Mouse (Mus musculus) midbrain, embryonic 13.5 days (tissue): Measurements from ENCODE around the gene Rbpms2. TPM values are rescaled to one million over a fixed set of nuclear protein-coding genes. Genes with fewer than 3 reads are reported as not detected.
"Not testable (repeated sequence)": the region's sequence is repeated elsewhere in the genome, so short reads cannot be mapped to it uniquely, and the experiment has no call there.

Experiments
- ATAC-seq: fragments of 200-750 bp; cut with Nextera tagmentation; 2 replicates; pipeline ENCODE4 v1.8.0; 2017; ENCODE audit warnings: mild to moderate bottlenecking, moderate TSS enrichment, moderate library complexity
- H3K27ac ChIP-seq: fragments of 300-500 bp; sonication (generic); 2 replicates; pipeline ENCODE4 v1.5.1; 2015; ENCODE audit warnings: inconsistent platforms, mild to moderate bottlenecking, moderate library complexity
- H3K27me3 ChIP-seq: fragments of 300-500 bp; sonication (generic); 2 replicates; pipeline ENCODE4 v1.6.1; 2015; ENCODE audit warnings: mild to moderate bottlenecking, inconsistent platforms
- H3K36me3 ChIP-seq: fragments of 300-500 bp; sonication (generic); 2 replicates; pipeline ENCODE4 v1.6.1; 2015; ENCODE audit warnings: mild to moderate bottlenecking, inconsistent platforms
- H3K4me1 ChIP-seq: fragments of 300-500 bp; sonication (generic); replicated peaks from 2 replicates; pipeline ENCODE4 v1.6.1; 2015; ENCODE audit warnings: inconsistent platforms
- H3K4me2 ChIP-seq: fragments of 300-500 bp; sonication (generic); replicated peaks from 2 replicates; pipeline ENCODE4 v1.6.1; 2015; ENCODE audit warnings: moderate library complexity, mild to moderate bottlenecking, inconsistent platforms
- H3K4me3 ChIP-seq: fragments of 300-500 bp; sonication (generic); replicated peaks from 2 replicates; pipeline ENCODE4 v1.5.1; 2015; ENCODE audit warnings: mild to moderate bottlenecking, inconsistent platforms
- H3K9ac ChIP-seq: fragments of 300-500 bp; sonication (generic); replicated peaks from 2 replicates; pipeline ENCODE4 v1.6.1; 2015; ENCODE audit warnings: mild to moderate bottlenecking, inconsistent platforms
- H3K9me3 ChIP-seq: fragments of 300-500 bp; sonication (generic); 2 replicates; pipeline ENCODE4 v1.6.1; 2016; ENCODE audit warnings: mild to moderate bottlenecking, inconsistent platforms
- WGBS: fragments of 180-500 bp; shearing (Covaris S2); methylation state at CpG from one replicate; pipeline ENCODE4 v1.1.7; 2015; 5-methylcytosine and 5-hydroxymethylcytosine counted together
- polyA plus RNA-seq: library from polyadenylated mRNA; unstranded; fragments of >200 nt; fragmentation: Nextera tagmentation; extraction: Ambion mirVana; gene quantifications from 2 replicates; pipeline ENCODE4 v1.2.1, GENCODE M21; 2015

Rbpms2 gene
- polyA plus RNA-seq, 1 experiment from 2014 or later, result 4.5 TPM

DNA sequence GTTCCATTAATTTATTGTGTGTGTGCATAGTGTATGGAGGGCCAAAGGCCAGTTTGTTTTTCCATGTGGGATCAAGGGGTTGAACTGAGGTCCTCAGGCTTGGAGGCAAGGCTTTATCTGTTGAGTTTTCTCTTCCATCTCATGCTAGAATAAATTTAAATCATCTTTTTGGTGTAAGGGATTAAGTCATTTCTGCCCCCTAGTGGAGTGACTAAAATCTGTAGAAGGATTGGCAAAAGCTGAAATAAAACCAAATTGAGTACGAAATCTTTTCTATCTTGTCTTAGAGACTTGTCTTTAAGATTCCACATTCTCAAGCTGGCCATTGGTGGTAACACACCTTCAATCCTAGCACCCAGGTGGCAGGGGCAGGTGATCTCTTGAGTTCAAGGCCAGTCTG, 53.5 kb downstream of the Rbpms2 start:
- peaks cover 65% of the 10 kb centered on the region for H3K4me1 ChIP-seq
- 80% methylated on average over 1 of the region's 1 CpGs for WGBS
- no peak for ATAC-seq

DNA sequence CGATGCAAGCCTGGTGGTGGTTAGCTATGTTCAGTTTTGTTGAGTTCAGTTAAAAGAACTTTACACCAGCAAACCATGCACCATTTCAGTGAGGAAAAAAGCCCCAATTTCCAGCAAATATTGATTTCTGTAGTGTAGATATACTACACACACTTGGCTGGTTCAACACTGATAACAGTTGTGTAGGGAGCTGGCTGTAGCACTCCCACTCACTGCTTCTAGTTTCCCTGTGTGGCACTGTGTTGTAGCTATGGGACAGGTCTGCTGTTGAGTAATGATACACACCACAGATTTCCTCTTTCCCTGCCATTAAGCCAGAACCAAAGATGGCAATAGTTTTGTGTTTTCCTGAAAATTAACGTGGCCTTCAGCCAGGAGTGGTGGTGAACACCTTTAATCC, 55.3 kb downstream of the Rbpms2 start:
- Histone ChIP-seq H3K9ac (no peak overlapping the region), H3K4me3 (no peak overlapping the region), H3K4me2 (no peak overlapping the region), H3K9me3 (no peaks in the 10 kb centered on the region), H3K27me3 (no peaks in the 10 kb centered on the region), H3K4me1 (peaks cover 48% of the 10 kb centered on the region), H3K36me3 (peaks cover 37% of the 10 kb centered on the region), H3K27ac (no peak overlapping the region)
- 0 out of 2 replicates have a peak, but pooled peaks have one; percentile 24 for ATAC-seq
- 85% methylated on average over 2 of the region's 2 CpGs for whole genome bisulfite sequencing

More for the DNA sequence above, 53.5 kb downstream of the Rbpms2 start:
- Histone ChIP-seq H3K27me3 (no peaks in the 10 kb centered on the region), H3K27ac (no peak overlapping the region), H3K36me3 (peaks cover 27% of the 10 kb centered on the region), H3K4me3 (no peak overlapping the region), H3K4me2 (no peak overlapping the region), H3K9ac (no peak overlapping the region), H3K9me3 (no peaks in the 10 kb centered on the region)

DNA sequence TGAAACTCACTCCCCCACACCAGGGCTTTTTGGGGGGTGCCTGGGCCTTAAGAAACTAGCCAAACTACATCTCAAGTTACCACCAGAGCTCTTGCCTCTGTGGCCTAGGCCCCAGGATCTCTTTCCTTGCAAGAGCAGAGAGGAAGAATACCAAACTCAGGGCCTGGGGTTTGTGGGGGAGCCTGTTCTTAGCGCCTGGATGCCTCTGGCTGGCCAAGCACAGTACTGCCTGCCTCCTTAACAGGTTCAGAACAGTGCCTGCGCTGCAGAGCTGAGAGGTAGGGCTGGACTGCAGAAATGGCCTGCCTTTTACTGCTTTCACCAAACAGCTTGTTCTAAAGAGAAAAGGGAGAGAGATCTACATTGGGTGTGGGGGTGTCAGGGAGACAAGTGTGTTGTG, 60.4 kb downstream of the Rbpms2 start:
- H3K36me3 ChIP-seq, result peaks cover 74% of the 10 kb centered on the region
- WGBS, result 49% methylated on average over 2 of the region's 2 CpGs
- H3K4me2 ChIP-seq, H3K27ac ChIP-seq, H3K9ac ChIP-seq, H3K4me3 ChIP-seq, ATAC-seq, H3K27me3 ChIP-seq, H3K9me3 ChIP-seq: not testable (repeated sequence)
- peaks cover 31% of the 10 kb centered on the region for H3K4me1 ChIP-seq

DNA sequence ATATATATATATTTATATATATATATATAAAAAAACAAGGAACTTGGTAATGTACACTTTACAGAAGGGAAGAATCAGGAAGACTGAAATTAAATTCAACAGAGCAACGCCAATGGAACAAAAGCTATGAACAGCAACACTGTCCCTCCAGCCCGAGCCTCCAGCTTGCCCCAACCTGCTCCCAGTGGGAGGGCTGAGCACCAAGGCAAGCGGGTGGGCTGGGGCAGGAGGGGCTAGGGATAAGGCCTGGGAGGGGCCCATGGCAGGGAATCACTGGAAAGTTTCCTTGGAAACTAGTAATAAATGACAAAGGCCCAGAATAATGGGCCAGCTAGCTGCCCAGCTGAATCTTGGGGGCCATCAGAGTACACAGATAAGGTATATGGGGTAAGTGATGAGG, 63.0 kb downstream of the Rbpms2 start:
- H3K4me1 ChIP-seq, result peaks cover 34% of the 10 kb centered on the region
- peak overlapping the region; percentile 68; the same call in 1 of the 2 replicates for H3K27ac ChIP-seq
- 1% methylated on average over 3 of the region's 3 CpGs for WGBS
- H3K9ac ChIP-seq, result no peak overlapping the region
- peak; percentile 28; the same call in 1 of the 2 replicates for ATAC-seq
- H3K36me3 ChIP-seq, result peaks cover 78% of the 10 kb centered on the region
- H3K27me3 ChIP-seq, result no peaks in the 10 kb centered on the region
- H3K4me2 ChIP-seq, result no peak overlapping the region
- H3K4me3 ChIP-seq, result no peak overlapping the region
- no peaks in the 10 kb centered on the region for H3K9me3 ChIP-seq

DNA sequence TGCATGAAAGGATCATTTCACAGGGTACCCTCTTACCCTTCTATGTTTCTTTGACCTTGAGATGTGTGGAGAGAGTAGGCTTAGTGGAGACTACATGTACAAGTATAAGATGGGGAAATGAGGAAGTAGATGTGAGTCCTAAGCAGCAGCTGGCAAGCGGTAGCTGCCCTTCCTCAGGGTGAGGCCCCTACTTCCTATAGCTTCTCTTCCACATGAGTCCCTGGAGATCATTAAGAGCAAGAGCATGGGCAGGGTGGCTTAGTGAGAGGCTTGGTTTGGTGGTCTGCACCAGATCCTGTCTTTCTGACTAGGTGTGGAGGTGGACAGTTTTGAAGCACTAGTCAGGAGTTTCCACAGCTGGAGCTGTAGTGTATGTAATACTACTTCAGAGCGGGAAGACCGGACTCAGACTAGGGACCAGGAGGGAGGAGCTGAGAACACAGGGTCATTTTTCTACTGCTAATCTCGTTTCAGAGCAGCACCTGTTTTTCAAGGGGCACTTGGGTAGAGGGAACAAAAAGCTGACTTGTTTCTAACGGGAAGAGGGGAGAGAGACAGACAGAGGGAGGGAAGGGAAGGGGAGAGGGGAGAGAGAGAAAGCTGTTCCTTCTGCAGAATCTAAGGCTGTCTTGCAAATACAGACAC, 63.6 kb downstream of the Rbpms2 start:
- 31% methylated on average over 5 of the region's 5 CpGs for WGBS
- Histone ChIP-seq H3K27me3 (no peaks in the 10 kb centered on the region), H3K4me3 (no peak overlapping the region), H3K9ac (no peak overlapping the region), H3K9me3 (no peaks in the 10 kb centered on the region), H3K36me3 (peaks cover 72% of the 10 kb centered on the region), H3K27ac (peak overlapping the region; percentile 68), H3K4me2 (no peak overlapping the region), H3K4me1 (peaks cover 34% of the 10 kb centered on the region)
- peak; percentile 38 for ATAC-seq

DNA sequence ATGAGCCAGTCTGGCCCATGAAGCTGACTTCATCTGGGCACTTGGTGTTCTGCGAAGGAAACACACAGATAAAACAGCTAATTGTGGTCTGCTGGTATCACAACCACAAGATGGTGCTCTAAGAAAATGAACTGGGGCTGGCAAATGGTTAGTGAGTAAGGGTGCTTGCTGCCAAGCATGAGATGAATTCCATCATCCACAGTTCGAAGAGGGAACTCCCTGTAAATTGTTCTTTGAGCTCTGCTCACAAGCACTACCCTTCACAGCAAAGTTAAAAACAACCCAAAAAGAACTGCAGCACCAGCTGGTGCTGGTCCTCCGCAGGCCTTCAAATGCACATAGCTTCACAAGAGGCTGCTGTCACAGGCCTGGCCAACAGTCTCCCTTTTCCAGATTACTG, 66.2 kb downstream of the Rbpms2 start:
- no peak overlapping the region for H3K4me2 ChIP-seq
- no peak for ATAC-seq
- peaks cover 34% of the 10 kb centered on the region for H3K4me1 ChIP-seq
- WGBS, result 80% methylated on average over 3 of the region's 3 CpGs
- H3K9ac ChIP-seq, result no peak overlapping the region
- no peaks in the 10 kb centered on the region for H3K9me3 ChIP-seq
- H3K27me3 ChIP-seq, result no peaks in the 10 kb centered on the region
- H3K4me3 ChIP-seq, result no peak overlapping the region
- H3K36me3 ChIP-seq, result peaks cover 74% of the 10 kb centered on the region
- H3K27ac ChIP-seq, result peak overlapping the region; percentile 51; the same call in 1 of the 2 replicates

DNA sequence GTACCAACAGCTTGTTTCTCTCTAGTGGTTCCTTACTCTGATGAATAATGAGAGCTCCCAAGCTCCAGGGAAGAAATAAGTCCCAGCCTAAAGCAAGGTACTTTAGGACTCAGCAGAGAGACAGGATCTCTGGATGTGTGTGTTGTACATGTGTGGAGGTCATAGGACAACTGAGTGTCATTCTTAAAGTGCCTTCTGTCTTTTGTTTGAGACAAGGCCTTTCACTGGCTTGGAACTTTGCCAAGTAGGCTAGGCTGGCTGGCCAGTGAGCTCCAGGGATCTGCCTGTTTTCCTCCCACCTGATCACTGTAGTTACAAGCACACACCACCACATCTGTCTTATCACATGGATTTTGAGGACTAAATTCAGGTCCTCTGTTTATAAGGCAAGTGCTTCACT, 66.9 kb downstream of the Rbpms2 start:
- no peak for ATAC-seq
- Histone ChIP-seq H3K27me3 (no peaks in the 10 kb centered on the region), H3K9me3 (no peaks in the 10 kb centered on the region), H3K4me2 (no peak overlapping the region), H3K4me3 (no peak overlapping the region), H3K27ac (peak overlapping the region; percentile 51; the same call in 1 of the 2 replicates), H3K4me1 (peaks cover 34% of the 10 kb centered on the region), H3K36me3 (peaks cover 76% of the 10 kb centered on the region), H3K9ac (no peak overlapping the region)

DNA sequence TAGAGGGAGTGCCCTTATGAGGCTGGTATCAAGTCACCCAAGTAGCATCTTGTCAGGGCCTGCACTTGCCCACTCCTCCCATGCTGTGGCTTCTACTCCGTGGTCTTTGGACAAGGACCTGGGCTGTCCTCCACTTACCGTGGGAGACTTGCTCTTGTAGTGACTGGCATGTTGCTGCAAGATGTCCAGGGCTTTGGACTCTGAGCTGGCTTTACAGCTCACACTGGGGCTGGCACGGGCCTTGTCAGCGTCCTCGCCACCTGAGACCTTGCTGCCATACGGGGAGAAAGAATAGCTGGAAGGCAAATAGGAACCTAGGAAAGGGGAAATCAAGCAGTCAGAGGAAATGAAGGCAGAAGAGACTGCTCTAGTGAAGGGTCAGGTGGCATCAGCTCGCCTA, 67.9 kb downstream of the Rbpms2 start:
- H3K36me3 ChIP-seq, result peaks cover 78% of the 10 kb centered on the region
- H3K9me3 ChIP-seq, result no peaks in the 10 kb centered on the region
- 83% methylated on average over 7 of the region's 7 CpGs for WGBS
- no peaks in the 10 kb centered on the region for H3K27me3 ChIP-seq
- H3K4me1 ChIP-seq, result peaks cover 27% of the 10 kb centered on the region
- ATAC-seq, result no peak
- no peak overlapping the region for H3K9ac ChIP-seq
- no peak overlapping the region for H3K4me3 ChIP-seq
- H3K27ac ChIP-seq, result no peak overlapping the region
- no peak overlapping the region for H3K4me2 ChIP-seq

DNA sequence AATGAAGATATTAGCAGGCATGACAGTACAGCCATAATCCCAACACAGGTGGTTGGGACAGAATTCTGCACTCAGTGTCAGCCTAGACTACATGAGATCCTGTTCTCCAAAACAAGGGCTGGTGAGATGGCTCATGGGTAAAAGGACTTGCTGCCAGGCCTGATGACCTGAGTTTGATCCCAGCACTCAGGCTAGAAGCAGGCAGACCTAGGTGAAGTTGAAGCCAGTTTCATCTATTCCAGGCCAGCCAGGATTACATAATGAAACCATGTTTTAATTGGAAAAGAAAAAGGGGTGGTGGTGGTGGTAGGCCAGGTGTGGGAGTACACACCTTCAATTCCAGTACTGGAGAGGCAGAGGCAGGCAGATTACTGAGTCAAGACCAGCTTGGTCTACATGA, 68.5 kb downstream of the Rbpms2 start:
- Histone ChIP-seq H3K27ac (no peak overlapping the region), H3K9me3 (no peaks in the 10 kb centered on the region), H3K9ac (no peak overlapping the region), H3K36me3 (peaks cover 78% of the 10 kb centered on the region), H3K4me3 (no peak overlapping the region), H3K4me2 (no peak overlapping the region), H3K4me1 (peaks cover 20% of the 10 kb centered on the region), H3K27me3 (no peaks in the 10 kb centered on the region)
- no peak for ATAC-seq

DNA sequence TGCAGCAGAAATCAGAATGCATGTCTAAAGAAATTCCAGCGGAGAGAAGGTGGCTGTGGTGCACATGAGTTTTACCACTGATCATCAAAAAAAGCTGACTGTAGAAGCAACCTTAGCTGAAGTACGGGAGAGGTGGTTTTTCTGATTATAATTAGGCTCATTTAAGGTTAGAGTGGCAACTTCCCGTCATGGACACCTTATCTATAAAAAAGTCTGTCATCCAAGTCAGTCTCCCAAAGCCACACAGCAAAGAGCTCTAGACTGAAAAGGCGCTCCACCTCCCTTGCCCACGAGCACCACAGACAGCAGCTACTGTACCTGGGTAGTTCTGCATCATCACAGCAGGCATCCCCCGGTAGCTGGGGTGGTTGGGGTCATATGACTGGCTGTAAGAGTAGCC, 71.1 kb downstream of the Rbpms2 start:
- H3K27me3 ChIP-seq, result no peaks in the 10 kb centered on the region
- H3K4me2 ChIP-seq, result no peak overlapping the region
- H3K4me3 ChIP-seq, result no peak overlapping the region
- no peak overlapping the region for H3K27ac ChIP-seq
- H3K9ac ChIP-seq, result no peak overlapping the region
- H3K9me3 ChIP-seq, result no peaks in the 10 kb centered on the region
- WGBS, result 92% methylated on average over 6 of the region's 6 CpGs
- H3K4me1 ChIP-seq, result peaks cover 4% of the 10 kb centered on the region; the same call in 1 of the 2 replicates
- peaks cover 77% of the 10 kb centered on the region for H3K36me3 ChIP-seq
- no peak for ATAC-seq

DNA sequence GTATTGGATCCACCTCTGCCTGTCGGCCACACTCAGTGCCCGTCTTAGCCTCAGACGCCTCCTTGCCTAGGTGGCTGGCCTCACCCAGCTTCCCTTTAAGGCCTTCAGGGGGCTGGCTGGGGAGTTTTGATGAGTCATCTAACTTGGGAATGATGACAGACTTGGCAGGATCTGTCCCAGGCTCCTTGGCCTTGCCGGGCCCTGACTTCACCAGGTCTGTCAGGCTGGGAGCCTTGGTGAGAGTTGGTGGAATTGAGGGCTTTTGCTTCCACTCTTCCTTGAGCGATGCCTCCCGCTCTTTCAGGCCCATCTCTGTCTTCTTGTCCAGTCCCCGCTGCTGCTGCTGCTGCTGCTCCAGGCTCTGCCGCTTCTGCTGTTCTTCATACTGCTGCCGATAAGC, 72.8 kb downstream of the Rbpms2 start:
- 96% methylated on average over 9 of the region's 9 CpGs for WGBS
- ATAC-seq, result no peak

DNA sequence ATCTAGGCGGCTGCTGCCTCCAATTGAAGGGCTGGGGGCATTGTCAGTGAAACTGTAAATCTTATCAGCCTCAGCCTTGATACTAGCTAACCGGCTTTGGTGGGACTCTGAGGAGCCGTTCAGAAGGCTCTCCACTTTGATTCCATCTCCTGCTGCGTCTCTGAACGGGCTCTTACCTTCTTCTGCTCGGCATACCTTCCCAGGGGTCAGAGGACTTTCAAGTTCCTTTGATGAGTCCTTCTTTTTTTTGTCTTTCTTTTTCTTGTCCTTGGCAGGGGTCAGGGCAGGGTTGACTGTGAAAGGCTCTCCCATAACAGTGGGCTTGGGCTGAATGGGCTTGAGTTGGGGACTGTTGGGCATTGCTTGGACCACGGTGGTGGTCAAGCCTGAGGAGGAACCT, 73.8 kb downstream of the Rbpms2 start:
- Histone ChIP-seq H3K36me3 (peaks cover 60% of the 10 kb centered on the region), H3K4me1 (no peaks in the 10 kb centered on the region), H3K4me2 (no peak overlapping the region), H3K27ac (no peak overlapping the region), H3K9me3 (no peaks in the 10 kb centered on the region), H3K4me3 (no peak overlapping the region), H3K9ac (no peak overlapping the region), H3K27me3 (no peaks in the 10 kb centered on the region)
- ATAC-seq, result no peak
- WGBS, result 88% methylated on average over 7 of the region's 7 CpGs

More for the DNA sequence above, 72.8 kb downstream of the Rbpms2 start:
- H3K9me3 ChIP-seq, result no peaks in the 10 kb centered on the region
- H3K4me1 ChIP-seq, result no peaks in the 10 kb centered on the region
- H3K27me3 ChIP-seq, result no peaks in the 10 kb centered on the region
- H3K4me2 ChIP-seq, result no peak overlapping the region
- H3K36me3 ChIP-seq, result peaks cover 62% of the 10 kb centered on the region
- no peak overlapping the region for H3K27ac ChIP-seq
- H3K4me3 ChIP-seq, result no peak overlapping the region
- no peak overlapping the region for H3K9ac ChIP-seq
